Mouse (Mus musculus) MEL (cell line): Measurements from ENCODE around the gene Bcap31. TPM values are rescaled to one million over a fixed set of nuclear protein-coding genes. Genes with fewer than 3 reads are reported as not detected.

Experiments
- DNase-seq: peaks from one replicate; pipeline ENCODE4 v3.0.0; 2011; ENCODE audit warnings: low read depth, low spot score
- H3K27ac ChIP-seq: 2 replicates; pipeline ENCODE4 v1.5.1; 2012; ENCODE audit warnings: low read depth, mild to moderate bottlenecking, control low read depth, low read length, moderate library complexity; ENCODE audit not compliant: control insufficient read depth
- H3K27me3 ChIP-seq, 2 experiments: fragments of 150-350 bp in 1 of 2; sonication (generic) in 1 of 2; 2 replicates each; pipeline ENCODE4 v1.6.1; 2012; ENCODE audit warnings: low read length in 2 of 2, mild to moderate bottlenecking in 2 of 2, improper control_type of control experiment in 1 of 2, moderate library complexity in 1 of 2; ENCODE audit not compliant: insufficient read depth in 2 of 2, control insufficient read depth in 1 of 2
- H3K36me3 ChIP-seq, 2 experiments: 2 replicates each; pipeline ENCODE4 v1.6.1; 2012 to 2014; ENCODE audit warnings: low read length in 2 of 2, improper control_type of control experiment in 1 of 2, inconsistent platforms in 1 of 2, mild to moderate bottlenecking in 1 of 2; ENCODE audit not compliant: insufficient read depth in 2 of 2, control insufficient read depth in 1 of 2
- H3K4me1 ChIP-seq, 2 experiments: fragments of 150-350 bp in 1 of 2; sonication (generic) in 1 of 2; 2 replicates each; pipeline ENCODE4 v1.6.1; 2012; ENCODE audit warnings: low read length in 2 of 2, improper control_type of control experiment in 1 of 2, mild to moderate bottlenecking in 1 of 2; ENCODE audit not compliant: insufficient read depth in 2 of 2, control insufficient read depth in 1 of 2
- H3K4me3 ChIP-seq, 2 experiments: fragments of 150-350 bp in 1 of 2; sonication (generic) in 1 of 2; 2 replicates each; pipeline ENCODE4 v1.5.1; 2012; ENCODE audit warnings: low read depth in 2 of 2, low read length in 2 of 2, mild to moderate bottlenecking in 2 of 2, moderate library complexity in 2 of 2, control low read depth in 1 of 2, improper control_type of control experiment in 1 of 2; ENCODE audit not compliant: control insufficient read depth in 1 of 2, insufficient read depth in 1 of 2
- H3K79me2 ChIP-seq: 2 replicates; pipeline ENCODE4 v1.6.1; 2012; ENCODE audit warnings: mild to moderate bottlenecking, low read length, moderate library complexity; ENCODE audit not compliant: control insufficient read depth, poor library complexity, insufficient read depth
- H3K9ac ChIP-seq: 2 replicates; pipeline ENCODE4 v1.6.1; 2012; ENCODE audit warnings: low read depth, mild to moderate bottlenecking, control low read depth, low read length, moderate library complexity; ENCODE audit not compliant: control insufficient read depth, poor library complexity, severe bottlenecking
- H3K9me3 ChIP-seq: fragments of 150-350 bp; sonication (generic); replicated peaks from 2 replicates; pipeline ENCODE4 v1.6.1; 2012; ENCODE audit warnings: mild to moderate bottlenecking, low read length, improper control_type of control experiment, moderate library complexity; ENCODE audit not compliant: insufficient read depth
- BHLHE40 ChIP-seq: IDR thresholded peaks from 2 replicates; pipeline ENCODE4 v1.6.1; 2012; ENCODE audit warnings: low read depth, mild to moderate bottlenecking, inconsistent platforms, low read length, improper control_type of control experiment, borderline replicate concordance
- CHD1 ChIP-seq: IDR thresholded peaks from 2 replicates; pipeline ENCODE4 v1.6.1; 2012; ENCODE audit warnings: low read depth, mild to moderate bottlenecking, inconsistent platforms, low read length, improper control_type of control experiment
- CTCF ChIP-seq, 3 experiments: IDR thresholded peaks in 2 of 3; conservative IDR thresholded peaks in 1 of 3; 2 replicates each; pipeline ENCODE4 v1.5.1; 2011 to 2012; ENCODE audit warnings: low read length in 3 of 3, low read depth in 2 of 3, mild to moderate bottlenecking in 2 of 3, improper control_type of control experiment in 1 of 3, inconsistent platforms in 1 of 3, mixed read lengths in 1 of 3, moderate library complexity in 1 of 3; ENCODE audit not compliant: control insufficient read depth in 1 of 3, insufficient read depth in 1 of 3, poor library complexity in 1 of 3, severe bottlenecking in 1 of 3
- E2F4 ChIP-seq: IDR thresholded peaks from 2 replicates; pipeline ENCODE4 v1.6.1; 2011; ENCODE audit warnings: low read depth, low read length, improper control_type of control experiment, borderline replicate concordance
- EP300 ChIP-seq, 2 experiments: IDR thresholded peaks; 2 replicates each; pipeline ENCODE4 v1.6.1; 2011; ENCODE audit warnings: improper control_type of control experiment in 2 of 2, low read length in 2 of 2, low read depth in 1 of 2, mild to moderate bottlenecking in 1 of 2
- ETS1 ChIP-seq: IDR thresholded peaks from 2 replicates; pipeline ENCODE4 v1.6.1; 2012; ENCODE audit warnings: low read depth, mild to moderate bottlenecking, inconsistent platforms, low read length, improper control_type of control experiment, moderate library complexity
- GATA1 ChIP-seq: IDR thresholded peaks from 2 replicates; pipeline ENCODE4 v1.6.1; 2011; ENCODE audit warnings: low read depth, low read length, improper control_type of control experiment
- JUND ChIP-seq: IDR thresholded peaks from 2 replicates; pipeline ENCODE4 v1.6.1; 2011; ENCODE audit warnings: low read depth, mild to moderate bottlenecking, improper control_type of control experiment, low read length
- MEF2A ChIP-seq: IDR thresholded peaks from 2 replicates; pipeline ENCODE4 v1.6.1; 2014; ENCODE audit warnings: low read depth, mild to moderate bottlenecking, inconsistent platforms, low read length, improper control_type of control experiment; ENCODE audit not compliant: poor library complexity, insufficient replicate concordance, severe bottlenecking; ENCODE audit errors: extremely low read depth
- MXI1 ChIP-seq: IDR thresholded peaks from 2 replicates; pipeline ENCODE4 v1.6.1; 2011; ENCODE audit warnings: mild to moderate bottlenecking, low read depth, low read length, improper control_type of control experiment
- MYC ChIP-seq: IDR thresholded peaks from 2 replicates; pipeline ENCODE4 v1.6.1; 2011; ENCODE audit warnings: low read depth, mild to moderate bottlenecking, low read length, improper control_type of control experiment, moderate library complexity
- POLR2A ChIP-seq, 2 experiments: IDR thresholded peaks; 2 replicates each; pipeline ENCODE4 v1.6.1; 2011 to 2012; ENCODE audit warnings: low read length in 2 of 2, mild to moderate bottlenecking in 2 of 2, control low read depth in 1 of 2, improper control_type of control experiment in 1 of 2, low read depth in 1 of 2, moderate library complexity in 1 of 2; ENCODE audit not compliant: control insufficient read depth in 1 of 2, insufficient read depth in 1 of 2, poor library complexity in 1 of 2
- POLR2AphosphoS2 ChIP-seq: IDR thresholded peaks from 2 replicates; pipeline ENCODE4 v1.6.1; 2011; ENCODE audit warnings: low read length, improper control_type of control experiment
- RAD21 ChIP-seq: IDR thresholded peaks from 2 replicates; pipeline ENCODE4 v1.6.1; 2011; ENCODE audit warnings: mild to moderate bottlenecking, low read depth, low read length, improper control_type of control experiment
- TAL1 ChIP-seq: IDR thresholded peaks from 2 replicates; pipeline ENCODE4 v1.6.1; 2012; ENCODE audit warnings: mild to moderate bottlenecking, inconsistent platforms, low read length, moderate library complexity, mixed read lengths
- TBP ChIP-seq: IDR thresholded peaks from 2 replicates; pipeline ENCODE4 v1.8.0; 2011; ENCODE audit warnings: low read depth, low read length, improper control_type of control experiment
- USF1 ChIP-seq: IDR thresholded peaks from 2 replicates; pipeline ENCODE4 v1.6.1; 2014; ENCODE audit warnings: low read depth, mild to moderate bottlenecking, inconsistent platforms, low read length, improper control_type of control experiment, moderate library complexity
- ZC3H11A ChIP-seq: IDR thresholded peaks from 2 replicates; pipeline ENCODE4 v1.6.1; 2012; ENCODE audit warnings: low read depth, mild to moderate bottlenecking, inconsistent platforms, low read length, improper control_type of control experiment
- ZNF384 ChIP-seq: IDR thresholded peaks from 2 replicates; pipeline ENCODE4 v1.6.1; 2012; ENCODE audit warnings: low read depth, mild to moderate bottlenecking, inconsistent platforms, low read length, improper control_type of control experiment
- polyA plus RNA-seq, 2 experiments: library from polyadenylated mRNA; stranded (reverse) in 1 of 2; unstranded in 1 of 2; fragments of >175 nt in 1 of 2; fragments of >200 nt in 1 of 2; gene quantifications; 2 replicates each; pipeline versions ENCODE4 v1.2.1 to v1.2.4; 2012; ENCODE audit warnings: low replicate concordance in 2 of 2, low read depth in 1 of 2; ENCODE audit not compliant: insufficient read length in 2 of 2, insufficient read depth in 1 of 2, missing spikeins in 1 of 2
- total RNA-seq: library from RNA; depleted of rRNA; stranded (reverse); fragments of 300-350 nt; gene quantifications from 2 replicates; pipeline ENCODE4 v1.2.3, GENCODE M21; 2012

Bcap31 gene
- total and polyA plus RNA-seq, 3 experiments, result 164 to 214 TPM; not detected in 1

GRCm38 (mm10) chrX:73676668-73677067 lies 39.3 kb downstream of the Bcap31 start:
- no peaks in the 10 kb centered on the region for H3K36me3 ChIP-seq

GRCm38 (mm10) chrX:73675231-73675630 lies 40.7 kb downstream of the Bcap31 start:
- Histone ChIP-seq H3K36me3 (no peaks in the 10 kb centered on the region), H3K79me2 (no peaks in the 10 kb centered on the region; the same call in 1 of the 2 replicates), H3K4me3 (no peak overlapping the region), H3K27me3 (no peaks in the 10 kb centered on the region), H3K9me3 (no peaks in the 10 kb centered on the region), H3K27ac (no peak overlapping the region), H3K9ac (no peak overlapping the region), H3K4me1 (0 out of 4 replicates have a peak, but pooled peaks cover 0 to 5% of the 10 kb centered on the region in 2 experiments)
- no peak for TF ChIP-seq CTCF (IDR thresholded peaks at IDR 0.05 in 2 of 3, conservative IDR thresholded peaks at IDR 0.05 in 1 of 3; ENCODE audit: control insufficient read depth in 1 of 3, insufficient read depth in 1 of 3, low read depth in 2 of 3, low read length in 3 of 3, poor library complexity in 1 of 3, severe bottlenecking in 1 of 3)
- TF ChIP-seq MYC, result no peak
- TF ChIP-seq MXI1, result no peak
- no peak for TF ChIP-seq ETS1
- no peak for TF ChIP-seq GATA1
- TF ChIP-seq RAD21, result no peak
- no peak for TF ChIP-seq CHD1
- TF ChIP-seq TBP, result no peak
- TF ChIP-seq E2F4, result no peak
- TF ChIP-seq POLR2AphosphoS2, result no peak
- TF ChIP-seq TAL1, result no peak
- TF ChIP-seq BHLHE40, result no peak
- TF ChIP-seq JUND, result no peak
- TF ChIP-seq ZC3H11A, result no peak
- TF ChIP-seq POLR2A (IDR thresholded peaks at IDR 0.05; ENCODE audit: control insufficient read depth in 1 of 2, insufficient read depth in 1 of 2, low read depth in 1 of 2, low read length in 2 of 2, poor library complexity in 1 of 2), result no peak
- TF ChIP-seq EP300 (IDR thresholded peaks at IDR 0.05; ENCODE audit: low read depth in 1 of 2, low read length in 2 of 2), result no peak
- TF ChIP-seq MEF2A, result no peak
- TF ChIP-seq ZNF384, result no peak
- no peak for DNase-seq

More at GRCm38 (mm10) chrX:73676668-73677067, 39.3 kb downstream of the Bcap31 start:
- Histone ChIP-seq H3K27ac (no peak overlapping the region), H3K9me3 (no peaks in the 10 kb centered on the region), H3K27me3 (no peaks in the 10 kb centered on the region), H3K79me2 (no peaks in the 10 kb centered on the region; the same call in 1 of the 2 replicates), H3K9ac (no peak overlapping the region), H3K4me1 (0 out of 4 replicates have a peak, but pooled peaks cover 0 to 5% of the 10 kb centered on the region in 2 experiments), H3K4me3 (no peak overlapping the region)
- DNase-seq, result no peak
- TF ChIP-seq USF1 (no peak), CHD1 (no peak)
